Mouse (Mus musculus) olfactory bulb, adult 2 months (tissue): ENCODE measurements around the gene Zkscan2.

Source experiments
- CTCF ChIP-seq: fragments of 200-500 bp; IDR thresholded peaks from 2 replicates; pipeline ENCODE4 v1.5.1; 2012; ENCODE audit warnings: low read depth, mild to moderate bottlenecking, low read length, moderate library complexity; ENCODE audit not compliant: insufficient read depth
- POLR2A ChIP-seq: fragments of 200-500 bp; IDR thresholded peaks from 2 replicates; pipeline ENCODE4 v1.6.1; 2012; ENCODE audit warnings: mild to moderate bottlenecking, low read depth, low read length, moderate library complexity; ENCODE audit not compliant: insufficient read depth

- TF ChIP-seq POLR2A, result no peak
- no peak for TF ChIP-seq CTCF
Measured at GRCm38 (mm10) chr7:123453066-123453465, 47.2 kb downstream of the Zkscan2 start.
